Mouse (Mus musculus) ES-E14 (cell line): ENCODE measurements around the gene Dus4l. TPM values are rescaled to one million over a fixed set of nuclear protein-coding genes. Genes with fewer than 3 reads are reported as not detected.
"Not testable (repeated sequence)": the region's sequence is repeated elsewhere in the genome, so short reads cannot be mapped to it uniquely, and the experiment has no call there.

Source experiments
- DNase-seq: peaks from one replicate; pipeline ENCODE4 v3.0.0-alpha.2; 2013; ENCODE audit warnings: low read depth, low spot score
- H3K27ac ChIP-seq: 2 replicates; pipeline ENCODE4 v1.5.1; 2012; ENCODE audit warnings: low read depth, mild to moderate bottlenecking, low read length, moderate library complexity, mixed read lengths; ENCODE audit not compliant: poor library complexity, insufficient read depth, severe bottlenecking
- H3K36me3 ChIP-seq: 2 replicates; pipeline ENCODE4 v1.6.1; 2012; ENCODE audit warnings: mild to moderate bottlenecking, low read length, moderate library complexity, mixed read lengths; ENCODE audit not compliant: control insufficient read depth, poor library complexity, insufficient read depth, severe bottlenecking
- H3K4me1 ChIP-seq, 2 experiments: fragments of 150-350 bp in 1 of 2; sonication (generic) in 1 of 2; 2 replicates each; pipeline ENCODE4 v1.6.1; 2012; ENCODE audit warnings: low read length in 2 of 2, mild to moderate bottlenecking in 1 of 2, mixed read lengths in 1 of 2; ENCODE audit not compliant: control insufficient read depth in 2 of 2, insufficient read depth in 2 of 2, poor library complexity in 1 of 2
- H3K4me3 ChIP-seq, 2 experiments: fragments of 150-350 bp in 1 of 2; sonication (generic) in 1 of 2; 2 replicates each; pipeline ENCODE4 v1.5.1; 2012; ENCODE audit warnings: low read length in 2 of 2, low read depth in 1 of 2, mild to moderate bottlenecking in 1 of 2, mixed read lengths in 1 of 2; ENCODE audit not compliant: insufficient read depth in 1 of 2, poor library complexity in 1 of 2, severe bottlenecking in 1 of 2
- H3K9ac ChIP-seq: 2 replicates; pipeline ENCODE4 v1.6.1; 2012; ENCODE audit warnings: low read depth, mild to moderate bottlenecking, low read length, mixed read lengths; ENCODE audit not compliant: poor library complexity, insufficient read depth, severe bottlenecking
- H3K9me3 ChIP-seq: fragments of 150-350 bp; sonication (generic); 2 replicates; pipeline ENCODE4 v1.6.1; 2012; ENCODE audit warnings: low read depth, mild to moderate bottlenecking, low read length; ENCODE audit not compliant: control insufficient read depth, insufficient read depth
- CHD2 ChIP-seq: IDR thresholded peaks from 2 replicates; pipeline ENCODE4 v1.6.1; 2014; ENCODE audit warnings: mild to moderate bottlenecking, low read depth, low read length, inconsistent platforms
- HCFC1 ChIP-seq: IDR thresholded peaks from 2 replicates; pipeline ENCODE4 v1.6.1; 2012; ENCODE audit warnings: low read length, inconsistent platforms, borderline replicate concordance; ENCODE audit not compliant: insufficient read depth
- MAFK ChIP-seq: IDR thresholded peaks from 2 replicates; pipeline ENCODE4 v1.6.1; 2014; ENCODE audit warnings: mild to moderate bottlenecking, low read depth, low read length, inconsistent platforms; ENCODE audit not compliant: insufficient read depth
- ZC3H11A ChIP-seq: IDR thresholded peaks from 2 replicates; pipeline ENCODE4 v1.6.1; 2012; ENCODE audit warnings: low read depth, mild to moderate bottlenecking, inconsistent platforms, low read length, borderline replicate concordance
- ZNF384 ChIP-seq: IDR thresholded peaks from 2 replicates; pipeline ENCODE4 v1.6.1; 2012; ENCODE audit warnings: low read depth, low read length, inconsistent platforms
- in situ Hi-C, 2 experiments: fragments of 600-800 bp; cut with MboI; formaldehyde crosslinking; loops; one replicate each; pipeline ENCODE4 v1.15.1; 2025; ENCODE audit warnings: low sequenced_read_pairs in 2 of 2, inconsistent platforms in 1 of 2; ENCODE audit not compliant: unreplicated experiment in 2 of 2
- total RNA-seq: library from RNA; depleted of rRNA; stranded (reverse); fragments of 300-350 nt; gene quantifications from 2 replicates; pipeline ENCODE4 v1.2.3, GENCODE M21; 2012

Gene Dus4l
- total RNA-seq, 1 experiment = 9.1 TPM

GRCm38 (mm10) chr12:31633970-31634342 is 20.7 kb downstream of the Dus4l start:
- Histone ChIP-seq H3K4me1 (peaks cover 0 to 4% of the 10 kb centered on the region in 2 experiments; a peak in 1 of 4 replicates), H3K36me3 (no peaks in the 10 kb centered on the region), H3K4me3 (peak overlapping the region; percentile 72 to 73), H3K27ac (no peak overlapping the region), H3K9me3 (no peaks in the 10 kb centered on the region), H3K9ac (peak overlapping the region; percentile 88)
- TF ChIP-seq CHD2 = no peak
- in situ Hi-C loops = no loop called here
- peak; percentile 26 for DNase-seq

GRCm38 (mm10) chr12:31628396-31628795 is 26.2 kb downstream of the Dus4l start:
- H3K27ac ChIP-seq, DNase-seq, H3K9me3 ChIP-seq, in situ Hi-C loops, H3K4me3 ChIP-seq, H3K4me1 ChIP-seq, H3K9ac ChIP-seq, H3K36me3 ChIP-seq: not testable (repeated sequence)

DNA sequence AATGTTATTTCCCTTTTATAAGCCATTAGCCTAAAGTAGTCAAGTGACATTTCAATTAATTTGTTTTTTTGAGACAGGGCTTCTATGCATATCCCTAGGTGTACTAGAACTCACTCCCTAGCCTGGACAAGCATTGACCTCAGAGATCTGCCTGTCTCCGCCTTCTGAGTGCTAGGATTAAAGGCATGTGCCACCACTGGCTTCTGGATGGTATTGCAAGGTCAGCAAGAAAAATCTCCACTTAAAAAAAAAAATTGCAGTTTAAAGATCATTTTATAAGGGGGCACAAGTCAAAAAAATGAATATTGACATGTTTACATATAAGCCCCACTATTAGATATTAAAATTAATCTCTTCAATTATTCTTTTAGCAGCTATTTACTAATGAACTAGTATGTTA is 29.6 kb downstream of the Dus4l start:
- in situ Hi-C loops = no loop called here
- Histone ChIP-seq H3K9me3 (no peaks in the 10 kb centered on the region), H3K4me1 (no peaks in the 10 kb centered on the region), H3K9ac (no peak overlapping the region), H3K27ac (no peak overlapping the region), H3K4me3 (no peak overlapping the region), H3K36me3 (no peaks in the 10 kb centered on the region)
- DNase-seq = no peak
- TF ChIP-seq ZC3H11A (no peak), HCFC1 (no peak), CHD2 (no peak), MAFK (peak; percentile 85)

- no peaks in the 10 kb centered on the region for H3K9me3 ChIP-seq
- H3K36me3 ChIP-seq = no peaks in the 10 kb centered on the region
- H3K9ac ChIP-seq = no peak overlapping the region; the same call in 1 of the 2 replicates
- no peak overlapping the region for H3K27ac ChIP-seq
- in situ Hi-C loops = no loop called here
- no peak overlapping the region for H3K4me3 ChIP-seq
- TF ChIP-seq HCFC1 (no peak), CHD2 (no peak), ZC3H11A (no peak), ZNF384 (no peak), MAFK (no peak)
- no peaks in the 10 kb centered on the region for H3K4me1 ChIP-seq
- DNase-seq = peak; percentile 47
Observed at GRCm38 (mm10) chr12:31620106-31620505, 34.5 kb downstream of the Dus4l start.

GRCm38 (mm10) chr12:31613353-31613752 is 41.3 kb downstream of the Dus4l start:
- in situ Hi-C loops = no loop called here

More at GRCm38 (mm10) chr12:31613353-31613752, 41.3 kb downstream of the Dus4l start:
- H3K36me3 ChIP-seq = no peaks in the 10 kb centered on the region
- TF ChIP-seq MAFK (0 out of 2 replicates have a peak, but pooled peaks have one; percentile 13), HCFC1 (no peak), ZNF384 (no peak), CHD2 (no peak)
- no peak overlapping the region for H3K4me3 ChIP-seq
- H3K9me3 ChIP-seq = no peaks in the 10 kb centered on the region
- DNase-seq = no peak
- H3K27ac ChIP-seq = no peak overlapping the region
- H3K9ac ChIP-seq = no peak overlapping the region
- no peaks in the 10 kb centered on the region for H3K4me1 ChIP-seq
